Mouse (Mus musculus) liver, postnatal 0 days (tissue): ENCODE results near the gene Slc6a2.

ENCODE experiments used
- CTCF ChIP-seq: sonication (generic); IDR thresholded peaks from 2 replicates; pipeline ENCODE4 v1.5.1; 2016; ENCODE audit warnings: antibody characterized with exemption, low read depth
- EP300 ChIP-seq: IDR thresholded peaks from 2 replicates; pipeline ENCODE4 v1.6.1; 2016; ENCODE audit warnings: antibody characterized with exemption, low read depth, mild to moderate bottlenecking

GRCm38 (mm10) chr8:92913396-92913795 lies 46.5 kb upstream of the Slc6a2 start:
- no peak for TF ChIP-seq CTCF
- no peak for TF ChIP-seq EP300
